Mouse (Mus musculus) liver, embryonic 11.5 days (tissue): Measurements from ENCODE around the gene Grwd1. TPM values are rescaled to one million over a fixed set of nuclear protein-coding genes. Genes with fewer than 3 reads are reported as not detected.
"Not testable (repeated sequence)": the region's sequence is repeated elsewhere in the genome, so short reads cannot be mapped to it uniquely, and the experiment has no call there.

ENCODE experiments used
- ATAC-seq: fragments of 200-750 bp; cut with Nextera tagmentation; replicated peaks from 2 replicates; pipeline ENCODE4 v1.8.0; 2017; ENCODE audit warnings: moderate number of reproducible peaks, mild to moderate bottlenecking, moderate TSS enrichment, moderate library complexity; ENCODE audit not compliant: low FRiP score
- DNase-seq: peaks from one replicate; pipeline ENCODE4 v3.0.0-alpha.2; 2017; ENCODE audit warnings: low spot score
- H3K27ac ChIP-seq: fragments of 300-500 bp; sonication (generic); 2 replicates; pipeline ENCODE4 v1.5.1; 2014; ENCODE audit warnings: mild to moderate bottlenecking, low read depth, low read length, control low read depth
- H3K27me3 ChIP-seq: fragments of 300-500 bp; sonication (generic); replicated peaks from 2 replicates; pipeline ENCODE4 v1.6.1; 2014; ENCODE audit warnings: low read length, mixed read lengths; ENCODE audit not compliant: control insufficient read depth, insufficient read depth
- H3K36me3 ChIP-seq: fragments of 300-500 bp; sonication (generic); 2 replicates; pipeline ENCODE4 v1.6.1; 2014; ENCODE audit warnings: mild to moderate bottlenecking, low read length, moderate library complexity, mixed read lengths; ENCODE audit not compliant: control insufficient read depth, insufficient read depth
- H3K4me1 ChIP-seq: fragments of 300-500 bp; sonication (generic); replicated peaks from 2 replicates; pipeline ENCODE4 v1.6.1; 2014; ENCODE audit warnings: low read length, mixed read lengths; ENCODE audit not compliant: control insufficient read depth, insufficient read depth
- H3K4me2 ChIP-seq: fragments of 300-500 bp; sonication (generic); 2 replicates; pipeline ENCODE4 v1.6.1; 2014; ENCODE audit warnings: mild to moderate bottlenecking, control low read depth, moderate library complexity
- H3K4me3 ChIP-seq: fragments of 300-500 bp; sonication (generic); 2 replicates; pipeline ENCODE4 v1.5.1; 2014; ENCODE audit warnings: low read depth, low read length, control low read depth
- H3K9ac ChIP-seq: fragments of 300-500 bp; sonication (generic); 2 replicates; pipeline ENCODE4 v1.6.1; 2014; ENCODE audit warnings: low read depth, low read length, control low read depth
- H3K9me3 ChIP-seq: fragments of 300-500 bp; sonication (generic); 2 replicates; pipeline ENCODE4 v1.6.1; 2016; ENCODE audit warnings: low read length, inconsistent platforms, mixed read lengths; ENCODE audit not compliant: control insufficient read depth
- WGBS: fragments of 180-500 bp; shearing (Covaris S2); extraction: QIAGEN DNeasy Blood & Tissue Kit; methylation state at CpG from one replicate; pipeline ENCODE4 v1.1.7; 2014; 5-methylcytosine and 5-hydroxymethylcytosine counted together
- polyA plus RNA-seq: library from polyadenylated mRNA; unstranded; fragments of >200 nt; fragmentation: Nextera tagmentation; extraction: Ambion mirVana; gene quantifications from 2 replicates; pipeline ENCODE4 v1.2.1, GENCODE M21; 2014

The Grwd1 gene
- polyA plus RNA-seq, result 101 and 106 TPM in 2 replicates

- H3K4me2 ChIP-seq, result peak within 1 kb of the TSS; percentile 90
- no peaks in the 10 kb centered on the region for H3K9me3 ChIP-seq
- 1% methylated on average over 35 of the region's 35 CpGs for WGBS
- ATAC-seq (peak; percentile 83), DNase-seq (peak; percentile 87)
- peak within 1 kb of the TSS; percentile 45 for H3K27ac ChIP-seq
- peaks cover 12% of the 10 kb centered on the region for H3K4me1 ChIP-seq
- peak within 1 kb of the TSS; percentile 90 for H3K9ac ChIP-seq
- peaks cover 31% of the 10 kb centered on the region for H3K36me3 ChIP-seq
- H3K4me3 ChIP-seq, result peak within 1 kb of the TSS; percentile 95
- H3K27me3 ChIP-seq, result peaks cover 46% of the 10 kb centered on the region
Measured at GRCm38 (mm10) chr7:45830427-45831127, at the start of gene Grwd1. Gene Grwd1 (minus strand): TSS chr7:45830944.

- Histone ChIP-seq H3K9me3 (no peaks in the 10 kb centered on the region), H3K36me3 (peaks cover 68% of the 10 kb centered on the region), H3K27me3 (no peaks in the 10 kb centered on the region), H3K27ac (no peak overlapping the region), H3K4me3 (no peak overlapping the region), H3K9ac (no peak overlapping the region), H3K4me2 (no peak overlapping the region), H3K4me1 (no peaks in the 10 kb centered on the region)
- WGBS, result 94% methylated on average over 4 of the region's 4 CpGs
- DNase-seq (no peak), ATAC-seq (no peak)
Measured at GRCm38 (mm10) chr7:45880531-45880930, 49.8 kb upstream of the Grwd1 start.

DNA sequence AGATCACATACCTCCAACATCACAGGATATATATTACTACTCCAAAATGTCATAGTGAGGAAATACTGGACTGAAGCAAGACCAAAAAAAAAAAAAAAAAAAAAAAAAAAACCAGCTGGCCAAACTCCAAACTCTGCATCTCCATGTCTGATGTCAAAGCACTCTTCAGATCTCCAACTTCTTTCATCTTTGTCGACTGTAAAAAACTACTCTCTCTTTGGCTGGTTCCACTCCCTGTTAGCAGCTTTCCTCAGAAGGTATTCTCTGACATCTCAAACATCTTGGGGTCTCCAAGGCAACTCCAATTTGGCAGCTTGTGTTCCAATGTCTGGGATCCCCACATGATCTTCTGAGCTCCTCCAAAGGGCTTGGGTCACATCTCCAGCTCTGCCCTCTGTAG, 47.5 kb upstream of the Grwd1 start, which contains the start of gene Grin2d:
Gene Grin2d (minus strand): TSS at position 101 of the 400 bp plus-strand sequence.
- ATAC-seq, DNase-seq, H3K4me3 ChIP-seq, H3K9me3 ChIP-seq, H3K27ac ChIP-seq, H3K27me3 ChIP-seq, H3K9ac ChIP-seq, H3K4me2 ChIP-seq: not testable (repeated sequence)
- 84% methylated on average over 1 of the region's 1 CpGs for WGBS
- Histone ChIP-seq H3K36me3 (peaks cover 61% of the 10 kb centered on the region), H3K4me1 (peaks cover 13% of the 10 kb centered on the region)

DNA sequence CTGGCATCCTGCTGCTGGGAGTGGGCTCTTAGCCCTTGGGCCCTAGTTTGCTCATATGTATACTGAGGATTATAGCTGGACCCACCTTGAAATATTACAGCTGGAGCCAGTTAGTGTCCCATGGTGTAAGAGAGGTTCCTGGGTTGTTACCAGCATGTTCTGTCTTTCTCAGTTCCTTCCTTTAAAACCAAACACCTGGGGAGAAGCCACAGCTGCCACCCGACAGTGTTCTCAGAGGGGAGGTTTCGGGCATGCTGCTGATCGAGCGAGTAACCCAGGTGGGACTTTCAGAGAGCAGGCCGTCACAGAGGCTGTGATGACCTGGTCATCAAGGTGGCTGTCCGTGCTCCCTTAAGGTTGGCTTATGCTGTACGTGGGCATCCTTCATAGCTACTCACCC, 46.2 kb upstream of the Grwd1 start:
- no peak overlapping the region for H3K9ac ChIP-seq
- WGBS, result 97% methylated on average over 7 of the region's 7 CpGs
- H3K4me2 ChIP-seq, result no peak overlapping the region
- DNase-seq (no peak), ATAC-seq (no peak)
- H3K27me3 ChIP-seq, result peaks cover 3% of the 10 kb centered on the region
- H3K27ac ChIP-seq, result no peak overlapping the region
- peaks cover 13% of the 10 kb centered on the region for H3K4me1 ChIP-seq
- H3K4me3 ChIP-seq, result no peak overlapping the region
- H3K36me3 ChIP-seq, result peaks cover 50% of the 10 kb centered on the region
- H3K9me3 ChIP-seq, result no peaks in the 10 kb centered on the region

- WGBS, result 3% methylated on average over 28 of the region's 28 CpGs
Measured at GRCm38 (mm10) chr7:45873061-45873947, 42.6 kb upstream of the Grwd1 start.

DNA sequence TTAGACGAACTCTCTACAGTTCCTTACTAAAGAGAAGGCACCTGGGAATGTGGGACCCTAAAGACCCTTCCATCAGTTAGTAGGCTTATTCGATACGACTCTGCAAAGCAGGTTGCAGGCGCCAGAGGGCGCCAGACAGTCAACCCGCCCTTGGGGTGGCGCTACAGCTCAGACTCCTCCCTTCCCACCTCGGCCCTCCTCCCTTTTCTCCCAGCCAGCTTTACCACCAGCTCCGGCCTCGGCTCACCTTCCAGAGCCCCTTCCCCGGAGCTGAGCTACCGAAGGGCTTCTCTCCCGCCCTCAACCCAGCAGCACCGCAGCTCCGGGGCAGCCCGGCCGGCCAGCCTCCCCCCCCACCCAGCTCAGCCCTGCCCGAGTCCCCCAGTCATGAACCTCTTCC, 41.9 kb upstream of the Grwd1 start, which contains the start of gene Kdelr1:
Gene Kdelr1 (plus strand): TSS at position 149 of the 400 bp plus-strand sequence.
- Histone ChIP-seq H3K4me3 (peak within 1 kb of the TSS; percentile 92), H3K9ac (peak within 1 kb of the TSS; percentile 95), H3K9me3 (no peaks in the 10 kb centered on the region), H3K36me3 (peaks cover 21% of the 10 kb centered on the region), H3K27me3 (peaks cover 45% of the 10 kb centered on the region), H3K4me2 (peak within 1 kb of the TSS; percentile 91), H3K4me1 (peaks cover 22% of the 10 kb centered on the region), H3K27ac (peak within 1 kb of the TSS; percentile 91)
- 0% methylated on average over 18 of the region's 18 CpGs for WGBS
- ATAC-seq (peak; percentile 75), DNase-seq (peak; percentile 84)

More at GRCm38 (mm10) chr7:45873061-45873947, 42.6 kb upstream of the Grwd1 start:
- Histone ChIP-seq H3K9me3 (no peaks in the 10 kb centered on the region), H3K4me1 (peaks cover 20% of the 10 kb centered on the region), H3K4me3 (peak overlapping the region; percentile 92), H3K36me3 (peaks cover 24% of the 10 kb centered on the region), H3K27me3 (peaks cover 39% of the 10 kb centered on the region), H3K27ac (peak overlapping the region; percentile 91), H3K9ac (peak overlapping the region; percentile 95), H3K4me2 (peak overlapping the region; percentile 91)
- DNase-seq, result peak; percentile 72
- ATAC-seq, result peak; percentile 61

DNA sequence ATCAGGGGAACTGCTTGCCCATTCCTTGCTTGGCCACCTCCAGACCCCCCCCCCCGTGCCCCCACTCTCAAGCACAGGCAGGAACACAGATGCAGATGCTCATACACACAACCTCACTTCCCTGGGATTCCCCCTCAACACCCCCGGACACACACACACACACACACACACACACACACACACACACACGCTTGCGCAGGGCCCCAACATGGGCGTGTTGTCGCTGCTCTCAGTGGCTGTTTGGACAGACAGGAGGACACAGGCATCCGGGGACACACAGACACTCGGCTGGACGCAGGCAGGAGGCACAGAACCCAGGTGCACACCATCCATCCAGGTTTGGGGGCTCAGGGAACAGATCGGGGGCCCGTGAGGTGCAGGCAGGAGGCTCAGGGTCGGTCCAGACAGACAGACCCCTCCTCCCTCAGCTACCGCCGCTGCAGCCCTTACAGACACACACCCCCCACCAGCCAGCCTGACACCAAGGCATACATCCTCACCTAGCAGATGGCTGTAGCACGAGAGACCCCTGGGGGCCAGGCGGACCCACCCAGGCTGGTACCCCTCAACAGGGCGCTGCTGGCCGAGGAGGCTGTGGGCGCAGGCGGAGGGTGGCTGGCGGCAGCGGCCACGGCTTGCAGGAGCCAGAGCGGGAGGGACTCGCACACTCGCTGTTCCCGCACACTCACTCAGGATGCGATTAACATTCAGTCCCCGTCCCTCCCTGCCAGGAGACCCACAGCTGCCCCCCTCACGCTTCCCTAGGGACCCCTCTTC, 39.7 kb upstream of the Grwd1 start:
- Histone ChIP-seq H3K27me3 (peaks cover 59% of the 10 kb centered on the region), H3K9me3 (no peaks in the 10 kb centered on the region), H3K36me3 (peaks cover 6% of the 10 kb centered on the region), H3K27ac (no peak overlapping the region), H3K4me2 (peak overlapping the region; percentile 55), H3K4me1 (peaks cover 25% of the 10 kb centered on the region), H3K9ac (no peak overlapping the region; the same call in 1 of the 2 replicates), H3K4me3 (peak overlapping the region; percentile 21)
- 3% methylated on average over 30 of the region's 30 CpGs for WGBS
- DNase-seq (no peak), ATAC-seq (no peak)

- Histone ChIP-seq H3K4me3 (no peak overlapping the region), H3K4me2 (peak overlapping the region; percentile 55)
- no peak for DNase-seq
Measured at GRCm38 (mm10) chr7:45869787-45870186, 39.0 kb upstream of the Grwd1 start.

More at GRCm38 (mm10) chr7:45869787-45870186, 39.0 kb upstream of the Grwd1 start:
- peaks cover 21% of the 10 kb centered on the region for H3K4me1 ChIP-seq
- peaks cover 59% of the 10 kb centered on the region for H3K27me3 ChIP-seq
- no peak overlapping the region for H3K9ac ChIP-seq
- WGBS, result 4% methylated on average over 14 of the region's 14 CpGs
- peaks cover under 1% of the 10 kb centered on the region; the same call in 1 of the 2 replicates for H3K36me3 ChIP-seq
- no peak for ATAC-seq
- H3K27ac ChIP-seq, result no peak overlapping the region
- H3K9me3 ChIP-seq, result no peaks in the 10 kb centered on the region
